Mouse (Mus musculus): ENCODE data around the gene Atxn7l1. TPM values are rescaled to one million over a fixed set of nuclear protein-coding genes. Genes with fewer than 3 reads are reported as not detected.

Gene Atxn7l1
- total RNA-seq, 1 experiment: 3.9 TPM

GRCm38 (mm10) chr12:33236344-33237049, 89.0 kb downstream of the Atxn7l1 start:
- Histone ChIP-seq H3K27ac (ENCODE audit: insufficient read depth, low read depth, low read length, poor library complexity, severe bottlenecking) (no peak overlapping the region), H3K9me3 (ENCODE audit: control insufficient read depth, insufficient read depth, low read depth, low read length) (no peaks in the 10 kb centered on the region), H3K4me3 (ENCODE audit: insufficient read depth in 1 of 2, low read depth in 1 of 2, low read length in 2 of 2, poor library complexity in 1 of 2, severe bottlenecking in 1 of 2) (no peak overlapping the region), H3K9ac (ENCODE audit: insufficient read depth, low read depth, low read length, poor library complexity, severe bottlenecking) (no peak overlapping the region), H3K36me3 (ENCODE audit: control insufficient read depth, insufficient read depth, low read length, poor library complexity, severe bottlenecking) (no peaks in the 10 kb centered on the region), H3K4me1 (ENCODE audit: control insufficient read depth in 2 of 2, insufficient read depth in 2 of 2, low read length in 2 of 2, poor library complexity in 1 of 2) (no peaks in the 10 kb centered on the region)
- TF ChIP-seq ZNF384 (IDR thresholded peaks at IDR 0.05; ENCODE audit: low read depth, low read length) (no peak), MAFK (IDR thresholded peaks at IDR 0.05; ENCODE audit: insufficient read depth, low read depth, low read length) (peak; percentile 82)
- in situ Hi-C loops (cut with MboI; ENCODE audit: low sequenced_read_pairs in 2 of 2, unreplicated experiment in 2 of 2): no loop called here
- DNase-seq (ENCODE audit: low read depth, low spot score): peak; percentile 49

- H3K9me3 ChIP-seq (ENCODE audit: control insufficient read depth, insufficient read depth, low read depth, low read length): no peaks in the 10 kb centered on the region
- H3K9ac ChIP-seq (ENCODE audit: insufficient read depth, low read depth, low read length, poor library complexity, severe bottlenecking): no peak overlapping the region
- in situ Hi-C loops (cut with MboI; ENCODE audit: low sequenced_read_pairs in 2 of 2, unreplicated experiment in 2 of 2): no loop called here
- DNase-seq (ENCODE audit: low read depth, low spot score): no peak
- no peak overlapping the region for H3K4me3 ChIP-seq (ENCODE audit: insufficient read depth in 1 of 2, low read depth in 1 of 2, low read length in 2 of 2, poor library complexity in 1 of 2, severe bottlenecking in 1 of 2)
- no peak overlapping the region for H3K27ac ChIP-seq (ENCODE audit: insufficient read depth, low read depth, low read length, poor library complexity, severe bottlenecking)
- H3K36me3 ChIP-seq (ENCODE audit: control insufficient read depth, insufficient read depth, low read length, poor library complexity, severe bottlenecking): no peaks in the 10 kb centered on the region
- no peak for TF ChIP-seq HCFC1 (IDR thresholded peaks at IDR 0.05; ENCODE audit: borderline replicate concordance, insufficient read depth, low read length)
- TF ChIP-seq MAFK (IDR thresholded peaks at IDR 0.05; ENCODE audit: insufficient read depth, low read depth, low read length): no peak
- TF ChIP-seq ZNF384 (IDR thresholded peaks at IDR 0.05; ENCODE audit: low read depth, low read length): no peak
- no peak for TF ChIP-seq CHD2 (IDR thresholded peaks at IDR 0.05; ENCODE audit: low read depth, low read length)
- no peak for TF ChIP-seq ZC3H11A (IDR thresholded peaks at IDR 0.05; ENCODE audit: borderline replicate concordance, low read depth, low read length)
- H3K4me1 ChIP-seq (ENCODE audit: control insufficient read depth in 2 of 2, insufficient read depth in 2 of 2, low read length in 2 of 2, poor library complexity in 1 of 2): no peaks in the 10 kb centered on the region
Observed at GRCm38 (mm10) chr12:33237108-33237507, 89.6 kb downstream of the Atxn7l1 start.

- Histone ChIP-seq H3K27ac (ENCODE audit: insufficient read depth, low read depth, low read length, poor library complexity, severe bottlenecking) (no peak overlapping the region), H3K9me3 (ENCODE audit: control insufficient read depth, insufficient read depth, low read depth, low read length) (no peaks in the 10 kb centered on the region), H3K4me1 (ENCODE audit: control insufficient read depth in 2 of 2, insufficient read depth in 2 of 2, low read length in 2 of 2, poor library complexity in 1 of 2) (no peaks in the 10 kb centered on the region), H3K36me3 (ENCODE audit: control insufficient read depth, insufficient read depth, low read length, poor library complexity, severe bottlenecking) (no peaks in the 10 kb centered on the region), H3K4me3 (ENCODE audit: insufficient read depth in 1 of 2, low read depth in 1 of 2, low read length in 2 of 2, poor library complexity in 1 of 2, severe bottlenecking in 1 of 2) (no peak overlapping the region), H3K9ac (ENCODE audit: insufficient read depth, low read depth, low read length, poor library complexity, severe bottlenecking) (no peak overlapping the region)
- in situ Hi-C loops (cut with MboI; ENCODE audit: low sequenced_read_pairs in 2 of 2, unreplicated experiment in 2 of 2): no loop called here
- TF ChIP-seq HCFC1 (IDR thresholded peaks at IDR 0.05; ENCODE audit: borderline replicate concordance, insufficient read depth, low read length) (no peak), MAFK (IDR thresholded peaks at IDR 0.05; ENCODE audit: insufficient read depth, low read depth, low read length) (no peak), CHD2 (IDR thresholded peaks at IDR 0.05; ENCODE audit: low read depth, low read length) (no peak), ZNF384 (IDR thresholded peaks at IDR 0.05; ENCODE audit: low read depth, low read length) (no peak), ZC3H11A (IDR thresholded peaks at IDR 0.05; ENCODE audit: borderline replicate concordance, low read depth, low read length) (no peak)
- no peak for DNase-seq (ENCODE audit: low read depth, low spot score)
Observed at GRCm38 (mm10) chr12:33242679-33243078, 95.2 kb downstream of the Atxn7l1 start.

GRCm38 (mm10) chr12:33244132-33244875, 96.8 kb downstream of the Atxn7l1 start:
- H3K9me3 ChIP-seq (ENCODE audit: control insufficient read depth, insufficient read depth, low read depth, low read length): no peaks in the 10 kb centered on the region
- H3K4me1 ChIP-seq (ENCODE audit: control insufficient read depth in 2 of 2, insufficient read depth in 2 of 2, low read length in 2 of 2, poor library complexity in 1 of 2): no peaks in the 10 kb centered on the region
- H3K9ac ChIP-seq (ENCODE audit: insufficient read depth, low read depth, low read length, poor library complexity, severe bottlenecking): no peak overlapping the region
- H3K27ac ChIP-seq (ENCODE audit: insufficient read depth, low read depth, low read length, poor library complexity, severe bottlenecking): no peak overlapping the region
- no peak for DNase-seq (ENCODE audit: low read depth, low spot score)
- TF ChIP-seq ZC3H11A (IDR thresholded peaks at IDR 0.05; ENCODE audit: borderline replicate concordance, low read depth, low read length): no peak
- TF ChIP-seq HCFC1 (IDR thresholded peaks at IDR 0.05; ENCODE audit: borderline replicate concordance, insufficient read depth, low read length): no peak
- TF ChIP-seq CHD2 (IDR thresholded peaks at IDR 0.05; ENCODE audit: low read depth, low read length): no peak
- no peak for TF ChIP-seq ZNF384 (IDR thresholded peaks at IDR 0.05; ENCODE audit: low read depth, low read length)
- no peak for TF ChIP-seq MAFK (IDR thresholded peaks at IDR 0.05; ENCODE audit: insufficient read depth, low read depth, low read length)
- in situ Hi-C loops (cut with MboI; ENCODE audit: low sequenced_read_pairs in 2 of 2, unreplicated experiment in 2 of 2): no loop called here
- no peaks in the 10 kb centered on the region for H3K36me3 ChIP-seq (ENCODE audit: control insufficient read depth, insufficient read depth, low read length, poor library complexity, severe bottlenecking)
- H3K4me3 ChIP-seq (ENCODE audit: insufficient read depth in 1 of 2, low read depth in 1 of 2, low read length in 2 of 2, poor library complexity in 1 of 2, severe bottlenecking in 1 of 2): peak overlapping the region; percentile 35 to 46; a peak in 2 of 4 replicates
